Comparison of ENCODE assay signal across 9 mouse cellular contexts in the genomic region with DNA sequence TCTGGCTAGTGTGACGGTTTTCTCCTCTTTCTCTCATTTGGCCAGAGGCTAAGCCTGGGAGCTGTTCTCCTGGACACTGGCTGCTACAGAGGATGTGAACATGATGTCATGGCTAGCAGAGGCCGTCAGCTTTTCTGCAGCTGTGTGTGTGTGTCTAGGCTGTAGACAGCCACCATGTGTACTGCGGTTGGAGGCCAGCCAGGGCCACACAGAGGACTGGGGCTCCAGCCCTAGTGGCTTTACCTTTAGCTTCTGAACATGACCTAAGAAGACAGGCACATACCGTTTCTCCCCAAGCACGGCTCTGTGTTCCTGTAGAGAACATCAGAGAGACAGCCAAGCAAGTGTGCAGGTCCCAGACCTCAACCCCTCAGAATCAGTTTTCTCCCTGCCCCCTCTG.
A peak's percentile ranks its signal among the peaks of the same experiment; 100 is the strongest.
DNase-seq lines count a peak whose midpoint lies in the region; ATAC-seq lines count a peak whose summit lies in the region.
"Had no signal": no experiment of that assay in that cellular context is flagged by ENCODE, and none has a peak within 500 bp of the region (broad histone marks: within the 10 kb centered on the region; RNA-seq: fewer than 3 reads in every experiment).

No protein-coding gene starts in this region.

- H3K36me3 ChIP-seq in embryonic facial prominence, embryonic 11.5 days (replicated peaks; ENCODE audit: control insufficient read depth, insufficient read depth, low read depth, low read length): no peaks in the 10 kb centered on the region
- H3K36me3 ChIP-seq in heart, embryonic 14.5 days (ENCODE audit: control insufficient read depth, insufficient read depth, low read length): 0 out of 2 replicates have a peak, but pooled peaks cover 5% of the 10 kb centered on the region
- H3K36me3 ChIP-seq in stomach, embryonic 14.5 days (ENCODE audit: control insufficient read depth, insufficient read depth, low read length): no peaks in the 10 kb centered on the region

- peak; percentile 19 for DNase-seq in kidney, postnatal 14 days
- no peak for DNase-seq in kidney, adult 8-10 months
- peak; percentile 16 for DNase-seq in embryonic facial prominence, embryonic 11.5 days (ENCODE audit: low spot score)
- no peak for DNase-seq in natural killer cell, adult 2 months (ENCODE audit: low spot score in 2 of 2)
- no peak for DNase-seq in cerebellum, adult 8-10 months
- no peak for DNase-seq in left cerebral cortex, adult 9 months (ENCODE audit: low spot score in 2 of 2)

- H3K27me3 ChIP-seq in embryonic facial prominence, embryonic 11.5 days (ENCODE audit: control insufficient read depth, insufficient read depth, low read length): no peaks in the 10 kb centered on the region
- H3K27me3 ChIP-seq in heart, embryonic 14.5 days (ENCODE audit: control insufficient read depth, insufficient read depth, low read length): no peaks in the 10 kb centered on the region
- no peaks in the 10 kb centered on the region for H3K27me3 ChIP-seq in stomach, embryonic 14.5 days (ENCODE audit: control insufficient read depth, insufficient read depth, low read length)

- no peak overlapping the region for H3K4me2 ChIP-seq in embryonic facial prominence, embryonic 11.5 days (ENCODE audit: low read depth, low read length)
- H3K4me2 ChIP-seq in heart, embryonic 14.5 days (ENCODE audit: low read length): no peak overlapping the region
- no peak overlapping the region for H3K4me2 ChIP-seq in stomach, embryonic 14.5 days (replicated peaks; ENCODE audit: low read depth, low read length)

- H3K27ac ChIP-seq in embryonic facial prominence, embryonic 11.5 days (replicated peaks; ENCODE audit: low read depth, low read length): no peak overlapping the region
- peak overlapping the region; percentile 41 to 63 for H3K27ac ChIP-seq in heart, embryonic 14.5 days (replicated peaks in 1 of 2; ENCODE audit: control insufficient read depth in 1 of 2, insufficient read depth in 1 of 2, low read depth in 2 of 2, low read length in 2 of 2)
- H3K27ac ChIP-seq in stomach, embryonic 14.5 days (ENCODE audit: low read length): peak overlapping the region; percentile 39; the same call in 1 of the 2 replicates

- no peak overlapping the region for H3K9ac ChIP-seq in embryonic facial prominence, embryonic 11.5 days (replicated peaks; ENCODE audit: low read length)
- H3K9ac ChIP-seq in heart, embryonic 14.5 days (ENCODE audit: low read length): peak overlapping the region; percentile 22; the same call in 1 of the 2 replicates
- no peak overlapping the region for H3K9ac ChIP-seq in stomach, embryonic 14.5 days (replicated peaks; ENCODE audit: low read depth, low read length)

- H3K4me1 ChIP-seq in embryonic facial prominence, embryonic 11.5 days (ENCODE audit: control insufficient read depth, insufficient read depth, low read length): no peaks in the 10 kb centered on the region
- peaks cover 8 to 10% of the 10 kb centered on the region in 2 experiments for H3K4me1 ChIP-seq in heart, embryonic 14.5 days (ENCODE audit: control insufficient read depth in 2 of 2, insufficient read depth in 2 of 2, low read length in 2 of 2)
- H3K4me1 ChIP-seq in stomach, embryonic 14.5 days (ENCODE audit: control insufficient read depth, insufficient read depth, low read length): peaks cover 5% of the 10 kb centered on the region; the same call in 1 of the 2 replicates

- H3K4me3 ChIP-seq in embryonic facial prominence, embryonic 11.5 days (ENCODE audit: low read depth, low read length): no peak overlapping the region
- H3K4me3 ChIP-seq in heart, embryonic 14.5 days (ENCODE audit: control insufficient read depth in 1 of 2, insufficient read depth in 1 of 2, low read depth in 1 of 2, low read length in 2 of 2): no peak overlapping the region
- H3K4me3 ChIP-seq in stomach, embryonic 14.5 days (ENCODE audit: low read depth, low read length): no peak overlapping the region

- no peak for ATAC-seq in embryonic facial prominence, embryonic 11.5 days (replicated peaks; ENCODE audit: insufficient number of reproducible peaks, low FRiP score, low TSS enrichment, low read depth)
- ATAC-seq in heart, embryonic 14.5 days (ENCODE audit: insufficient number of reproducible peaks, insufficient read depth, low FRiP score, low read depth): peak; percentile 78
- ATAC-seq in stomach, embryonic 14.5 days (ENCODE audit: insufficient number of reproducible peaks, insufficient read depth, low FRiP score, low read depth): peak; percentile 69
- ATAC-seq: Patski had no signal

- WGBS in embryonic facial prominence, embryonic 11.5 days: 29% methylated on average over 5 of the region's 5 CpGs
- WGBS in heart, embryonic 14.5 days: 21% methylated on average over 5 of the region's 5 CpGs
- WGBS in stomach, embryonic 14.5 days: 47% methylated on average over 5 of the region's 5 CpGs

- H3K9me3 ChIP-seq in embryonic facial prominence, embryonic 11.5 days (replicated peaks; ENCODE audit: control insufficient read depth, low read length): no peaks in the 10 kb centered on the region
- H3K9me3 ChIP-seq in heart, embryonic 14.5 days (ENCODE audit: control insufficient read depth, low read length): no peaks in the 10 kb centered on the region
- H3K9me3 ChIP-seq in stomach, embryonic 14.5 days (ENCODE audit: control insufficient read depth, low read depth, low read length): no peaks in the 10 kb centered on the region

Comparison
In these comparisons a context has a peak if more than half of its experiments do, and no peak if none do; other contexts are left out.
1. DNase-seq: peak in kidney, postnatal 14 days (single experiment) and embryonic facial prominence, embryonic 11.5 days (single experiment); none in kidney, adult 8-10 months (0 of 2), natural killer cell, adult 2 months (0 of 2), cerebellum, adult 8-10 months (single experiment) and left cerebral cortex, adult 9 months (0 of 2).